Mouse (Mus musculus) ES-Bruce4 (cell line): ENCODE results near the gene Plppr3. TPM values are rescaled to one million over a fixed set of nuclear protein-coding genes. Genes with fewer than 3 reads are reported as not detected.

Experiments used
- H3K27ac ChIP-seq: 2 replicates; pipeline ENCODE4 v1.5.1; 2012; ENCODE audit warnings: low read length, inconsistent platforms; ENCODE audit not compliant: insufficient read depth
- H3K27me3 ChIP-seq: 2 replicates; pipeline ENCODE4 v1.6.1; 2012; ENCODE audit warnings: mild to moderate bottlenecking, low read length, inconsistent platforms; ENCODE audit not compliant: control insufficient read depth, poor library complexity, insufficient read depth, severe bottlenecking
- H3K36me3 ChIP-seq: 2 replicates; pipeline ENCODE4 v1.6.1; 2012; ENCODE audit warnings: inconsistent platforms, mild to moderate bottlenecking, low read length, moderate library complexity; ENCODE audit not compliant: control insufficient read depth, poor library complexity, insufficient read depth, severe bottlenecking
- H3K4me1 ChIP-seq: one replicate; pipeline ENCODE4 v1.8.1; 2011; ENCODE audit warnings: low read length; ENCODE audit not compliant: control insufficient read depth, insufficient read depth
- H3K4me3 ChIP-seq: 2 replicates; pipeline ENCODE4 v1.5.1; 2011; ENCODE audit warnings: low read depth, mild to moderate bottlenecking, low read length
- H3K9ac ChIP-seq: 2 replicates; pipeline ENCODE4 v1.6.1; 2012; ENCODE audit warnings: low read depth, mild to moderate bottlenecking, inconsistent platforms; ENCODE audit not compliant: poor library complexity, severe bottlenecking
- H3K9me3 ChIP-seq: replicated peaks from 2 replicates; pipeline ENCODE4 v1.6.1; 2012; ENCODE audit warnings: mild to moderate bottlenecking, low read length, inconsistent platforms; ENCODE audit not compliant: control insufficient read depth, poor library complexity, insufficient read depth, severe bottlenecking
- CTCF ChIP-seq: IDR thresholded peaks from one replicate; pipeline ENCODE4 v1.8.1; 2011; ENCODE audit warnings: low read depth, low read length
- EP300 ChIP-seq: IDR thresholded peaks from 2 replicates; pipeline ENCODE4 v1.6.1; 2011; ENCODE audit warnings: low read depth, low read length; ENCODE audit not compliant: insufficient read depth
- POLR2A ChIP-seq: IDR thresholded peaks from one replicate; pipeline ENCODE4 v1.8.1; 2011; ENCODE audit warnings: low read length; ENCODE audit not compliant: insufficient read depth
- polyA plus RNA-seq: library from polyadenylated mRNA; stranded (reverse); fragments of >200 nt; gene quantifications from 2 replicates; pipeline ENCODE4 v1.2.4, GENCODE M21; 2011; ENCODE audit warnings: low read depth; ENCODE audit not compliant: missing spikeins, insufficient read depth, insufficient read length

Gene Plppr3
- polyA plus RNA-seq, 1 experiment = 6.4 TPM

DNA sequence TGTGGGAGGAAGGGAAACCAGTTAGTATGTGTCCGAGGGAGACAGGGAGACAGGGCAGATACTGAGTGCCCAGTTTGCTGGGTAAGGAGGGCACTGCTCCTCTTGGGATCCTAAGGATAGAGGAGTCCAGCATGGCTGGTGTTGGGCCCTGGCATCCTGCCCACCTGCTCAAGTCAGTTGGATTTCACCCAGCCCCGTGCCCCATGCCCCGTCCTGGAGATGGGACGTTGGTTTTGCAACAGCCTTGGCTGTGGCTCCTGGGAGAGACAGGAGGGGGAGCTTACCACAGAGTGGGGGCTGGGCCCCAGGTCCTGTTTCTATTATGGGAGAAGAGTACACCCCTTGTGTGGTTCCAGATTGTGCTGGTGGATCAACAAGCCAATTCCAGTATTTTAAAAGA, 10.0 kb upstream of the Plppr3 start:
- H3K27ac ChIP-seq = no peak overlapping the region
- H3K36me3 ChIP-seq = no peaks in the 10 kb centered on the region
- no peaks in the 10 kb centered on the region for H3K4me1 ChIP-seq
- H3K9me3 ChIP-seq = no peaks in the 10 kb centered on the region
- no peak overlapping the region for H3K4me3 ChIP-seq
- H3K27me3 ChIP-seq = no peaks in the 10 kb centered on the region
- H3K9ac ChIP-seq = no peak overlapping the region
- TF ChIP-seq POLR2A = no peak
- TF ChIP-seq EP300 = no peak

DNA sequence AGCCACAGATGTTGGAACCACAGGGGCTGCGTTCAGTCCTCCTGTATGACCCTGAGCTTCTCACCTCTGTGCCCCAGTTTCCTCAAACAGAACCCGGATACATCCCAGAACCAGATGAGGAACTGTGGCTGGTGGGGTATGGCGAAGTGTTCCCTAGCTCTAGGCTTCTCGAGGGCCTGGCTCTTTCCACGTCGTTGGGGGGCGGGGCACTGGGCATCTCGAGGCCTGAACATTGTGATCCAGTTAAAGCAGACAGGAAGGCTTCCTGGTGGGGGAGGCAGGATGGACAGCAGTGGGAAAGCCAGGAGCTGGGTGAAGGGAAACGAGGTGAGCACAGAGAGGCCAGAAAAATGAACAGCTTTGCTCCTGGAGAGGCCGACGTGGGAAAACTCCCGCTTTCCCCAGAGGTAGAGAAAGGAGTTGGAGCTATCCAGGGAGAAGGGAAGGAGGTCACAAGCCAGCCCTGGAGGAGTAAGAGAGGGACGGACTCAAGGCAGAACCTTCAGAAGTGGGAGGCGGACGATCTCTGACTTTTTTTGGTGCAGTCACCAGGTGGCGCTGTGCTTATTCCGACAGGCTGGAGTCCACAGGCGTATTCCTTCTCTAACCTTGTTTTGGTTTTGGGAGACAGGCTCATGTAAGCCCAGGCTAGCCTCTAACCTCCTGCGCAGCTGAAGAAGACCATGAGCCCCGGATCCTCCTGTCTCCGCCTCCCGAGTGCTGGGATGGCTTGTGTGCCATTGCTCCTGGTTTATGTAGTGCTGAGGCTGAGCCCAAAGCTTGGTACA, 9.1 kb upstream of the Plppr3 start:
- no peak overlapping the region for H3K9ac ChIP-seq
- H3K27me3 ChIP-seq = no peaks in the 10 kb centered on the region
- no peaks in the 10 kb centered on the region for H3K36me3 ChIP-seq
- H3K27ac ChIP-seq = no peak overlapping the region
- no peaks in the 10 kb centered on the region for H3K9me3 ChIP-seq
- no peak overlapping the region for H3K4me3 ChIP-seq
- TF ChIP-seq EP300 = no peak
- TF ChIP-seq CTCF = peak; percentile 88
- TF ChIP-seq POLR2A = no peak
- no peaks in the 10 kb centered on the region for H3K4me1 ChIP-seq

DNA sequence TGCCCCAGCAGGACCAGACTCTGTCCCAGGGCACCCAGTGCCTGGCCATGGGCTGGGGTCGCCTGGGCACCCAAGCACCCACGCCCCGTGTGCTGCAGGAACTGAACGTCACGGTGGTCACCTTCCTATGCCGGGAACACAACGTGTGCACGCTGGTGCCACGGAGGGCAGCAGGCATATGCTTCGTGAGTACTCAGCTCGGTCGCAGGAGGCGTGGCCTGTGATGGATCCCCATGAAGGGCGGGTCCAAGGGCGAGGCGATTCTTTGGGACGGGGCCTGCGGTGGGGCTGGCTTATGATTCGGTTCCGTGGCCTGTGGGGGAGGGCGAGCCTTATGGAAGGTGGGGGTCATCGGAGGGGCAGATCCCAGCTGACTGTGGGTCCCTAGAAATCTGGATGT, 7.5 kb upstream of the Plppr3 start:
- H3K27me3 ChIP-seq = no peaks in the 10 kb centered on the region
- no peak overlapping the region for H3K27ac ChIP-seq
- no peak overlapping the region for H3K9ac ChIP-seq

DNA sequence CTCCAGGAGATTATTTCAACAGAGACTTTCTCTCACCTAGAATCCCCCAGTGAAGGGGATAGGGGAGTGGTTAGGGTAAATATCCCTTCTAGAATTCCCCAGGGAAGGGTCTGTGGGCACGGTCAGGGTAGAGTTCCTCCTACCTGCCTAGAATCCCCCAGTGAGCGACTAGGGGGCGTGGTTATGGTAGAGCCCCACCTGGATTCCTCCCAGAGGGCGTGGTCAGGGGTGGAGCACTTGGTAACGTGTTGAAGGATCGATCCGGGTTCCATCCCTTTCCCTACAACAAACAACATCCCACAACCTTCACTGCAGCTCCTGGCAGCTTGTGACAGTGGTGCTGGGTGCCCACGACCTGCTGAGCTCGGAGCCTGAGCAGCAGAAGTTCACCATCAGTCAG, 6.3 kb upstream of the Plppr3 start:
- Histone ChIP-seq H3K9me3 (no peaks in the 10 kb centered on the region), H3K27ac (no peak overlapping the region), H3K36me3 (no peaks in the 10 kb centered on the region), H3K4me1 (no peaks in the 10 kb centered on the region), H3K27me3 (no peaks in the 10 kb centered on the region), H3K9ac (no peak overlapping the region), H3K4me3 (peak overlapping the region; percentile 68)
- TF ChIP-seq POLR2A (no peak), CTCF (no peak), EP300 (no peak)

More for the DNA sequence above, 7.5 kb upstream of the Plppr3 start:
- H3K4me3 ChIP-seq = peak overlapping the region; percentile 17
- no peaks in the 10 kb centered on the region for H3K9me3 ChIP-seq
- no peaks in the 10 kb centered on the region for H3K4me1 ChIP-seq
- TF ChIP-seq CTCF = no peak
- no peak for TF ChIP-seq POLR2A
- no peak for TF ChIP-seq EP300
- no peaks in the 10 kb centered on the region for H3K36me3 ChIP-seq

DNA sequence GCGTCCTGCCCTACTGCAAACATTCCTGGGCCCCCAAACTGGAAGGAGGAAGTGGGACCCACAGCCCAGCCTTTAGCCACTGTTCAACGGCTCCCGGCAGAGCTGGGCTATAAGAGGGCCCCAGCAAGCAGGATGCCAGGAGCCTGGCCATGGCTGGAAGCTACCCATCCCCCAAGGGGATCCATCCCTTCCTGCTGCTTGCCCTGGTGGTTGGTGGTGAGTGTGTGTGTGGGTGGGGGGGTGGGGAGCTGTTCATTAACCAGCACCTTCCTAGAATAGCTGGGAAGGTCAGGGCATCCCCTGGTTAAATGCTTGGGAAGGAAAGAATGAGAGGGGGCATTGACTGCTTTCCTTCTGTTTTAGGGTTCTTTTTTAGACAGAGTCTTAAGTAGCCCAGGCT, 5.1 kb upstream of the Plppr3 start:
- TF ChIP-seq EP300 = no peak
- TF ChIP-seq POLR2A = no peak
- no peak for TF ChIP-seq CTCF
- Histone ChIP-seq H3K9ac (no peak overlapping the region), H3K9me3 (no peaks in the 10 kb centered on the region), H3K27ac (no peak overlapping the region), H3K27me3 (no peaks in the 10 kb centered on the region), H3K36me3 (no peaks in the 10 kb centered on the region), H3K4me1 (no peaks in the 10 kb centered on the region), H3K4me3 (no peak overlapping the region)

DNA sequence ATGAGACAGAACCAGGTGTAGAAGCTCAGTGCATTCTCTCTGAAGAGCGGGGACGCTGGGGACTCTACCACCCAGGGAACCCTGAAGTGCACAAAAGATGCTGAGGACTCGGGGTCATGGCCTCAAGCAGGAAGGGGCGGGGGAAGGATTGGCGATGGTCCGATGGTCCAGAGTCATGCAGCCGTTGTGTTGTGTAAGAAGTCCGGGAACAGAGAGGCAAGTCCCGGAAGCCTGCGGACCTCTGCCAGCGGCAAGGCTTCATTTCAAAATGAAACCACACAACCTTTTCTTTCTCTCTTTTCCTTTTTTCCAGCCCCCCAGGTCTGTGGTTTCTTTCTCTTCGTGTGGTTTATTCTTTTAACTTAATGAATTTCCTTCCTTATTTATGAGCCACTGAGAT, 3.3 kb upstream of the Plppr3 start:
- Histone ChIP-seq H3K27ac (no peak overlapping the region), H3K4me3 (no peak overlapping the region), H3K4me1 (peaks cover 2% of the 10 kb centered on the region), H3K36me3 (no peaks in the 10 kb centered on the region), H3K9me3 (no peaks in the 10 kb centered on the region), H3K9ac (no peak overlapping the region), H3K27me3 (no peaks in the 10 kb centered on the region)
- no peak for TF ChIP-seq EP300
- no peak for TF ChIP-seq CTCF
- TF ChIP-seq POLR2A = no peak
